Mouse (Mus musculus): Measurements from ENCODE around the gene Cage1.

Cage1 gene

DNA sequence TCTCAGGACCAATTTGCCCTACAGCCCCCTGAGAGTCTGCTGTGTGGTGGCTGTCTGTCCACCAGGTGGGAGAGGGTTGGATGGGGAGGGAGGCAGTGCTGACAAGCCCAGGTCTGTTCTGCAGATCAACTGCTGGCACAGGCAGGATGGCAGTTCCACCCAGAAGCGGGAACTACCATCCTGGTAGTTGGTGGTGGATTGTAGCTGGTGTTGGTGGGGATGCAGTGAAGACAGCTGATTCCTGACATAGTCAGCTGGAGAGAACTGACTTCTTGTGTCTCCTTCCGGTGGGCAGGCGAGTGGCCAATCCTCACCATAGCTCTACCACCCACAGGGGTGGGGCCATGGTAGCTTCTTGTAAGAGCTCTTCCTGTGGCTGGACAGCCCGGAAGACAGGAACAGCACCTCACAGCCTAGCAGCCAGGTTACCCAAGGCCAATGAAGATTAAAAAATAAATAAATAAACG is 26.4 kb downstream of the Cage1 start:
- DNase-seq (ENCODE audit: low spot score in 2 of 2): no peak

DNA sequence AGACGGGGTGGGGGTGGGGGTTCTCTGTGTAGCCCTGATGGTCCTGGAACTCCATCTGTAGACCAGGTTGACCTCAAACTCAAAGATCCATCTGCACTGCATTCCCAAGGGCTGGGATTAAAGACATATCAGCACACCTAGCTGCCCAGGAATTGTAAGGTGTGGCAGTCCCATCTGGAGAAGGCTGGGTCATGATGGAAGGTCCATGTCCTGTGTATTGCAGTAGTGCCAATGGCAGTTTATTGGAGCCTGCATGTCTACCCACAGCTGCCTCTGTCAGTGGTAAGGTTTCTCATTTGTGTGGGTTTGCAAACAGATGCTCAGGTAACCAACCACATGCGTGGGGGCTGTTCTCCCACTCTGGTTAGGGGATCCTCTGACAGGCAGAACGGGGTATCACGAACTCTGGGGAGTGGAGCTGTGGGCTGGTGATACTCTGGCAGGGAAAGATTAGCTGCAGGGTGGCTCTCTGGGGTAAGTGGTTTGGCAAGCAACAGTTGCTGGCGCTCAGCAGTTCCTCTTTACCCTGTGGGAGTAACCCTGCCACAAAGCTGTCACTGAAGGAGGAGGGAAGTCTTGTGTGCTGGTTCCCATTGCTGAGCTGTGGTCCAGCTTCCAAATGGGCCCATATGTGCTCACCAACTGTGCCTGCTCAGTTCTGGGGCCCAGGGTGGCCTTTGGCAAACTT is 27.0 kb downstream of the Cage1 start:
- DNase-seq (ENCODE audit: low spot score in 2 of 2): no peak

DNA sequence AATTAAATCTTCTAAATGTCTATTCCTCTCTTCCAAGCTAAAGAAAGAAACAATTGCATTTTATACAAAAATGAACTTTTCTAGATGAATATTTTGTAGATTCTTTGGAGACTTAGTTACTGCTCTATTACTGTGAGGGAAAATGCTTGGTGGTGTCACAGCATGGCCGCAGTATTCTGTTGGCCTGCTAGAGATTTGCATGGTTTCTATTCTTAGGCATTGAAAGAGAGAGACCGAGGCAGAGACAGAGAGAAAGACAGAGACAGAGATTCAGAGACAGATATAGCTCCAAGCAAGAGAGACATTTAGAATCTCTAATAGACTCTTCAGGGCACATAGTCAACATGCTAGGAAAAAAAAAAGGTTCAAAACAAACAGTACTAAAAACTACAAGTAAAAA is 28.9 kb downstream of the Cage1 start:
- DNase-seq (ENCODE audit: low spot score in 2 of 2): no peak

DNA sequence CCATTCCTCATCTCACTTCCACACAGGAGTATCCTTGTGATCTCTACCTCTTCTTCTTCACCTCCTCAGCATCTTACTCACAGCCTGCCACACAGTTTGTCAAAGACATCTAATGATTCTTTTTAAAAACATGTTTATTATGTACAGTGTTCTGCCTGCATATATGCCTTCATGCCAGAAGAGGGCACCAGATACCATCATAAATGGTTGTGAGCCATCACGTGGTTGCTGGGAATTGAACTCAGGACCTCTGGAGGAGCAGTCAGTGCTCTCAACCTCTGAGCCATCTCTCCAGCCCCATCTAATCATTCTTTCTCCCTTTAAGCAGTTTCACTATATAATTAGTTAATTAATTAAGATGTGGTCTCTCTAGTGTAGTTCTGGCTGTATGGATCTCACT is 34.4 kb downstream of the Cage1 start:
- DNase-seq (ENCODE audit: low spot score in 2 of 2): no peak

DNA sequence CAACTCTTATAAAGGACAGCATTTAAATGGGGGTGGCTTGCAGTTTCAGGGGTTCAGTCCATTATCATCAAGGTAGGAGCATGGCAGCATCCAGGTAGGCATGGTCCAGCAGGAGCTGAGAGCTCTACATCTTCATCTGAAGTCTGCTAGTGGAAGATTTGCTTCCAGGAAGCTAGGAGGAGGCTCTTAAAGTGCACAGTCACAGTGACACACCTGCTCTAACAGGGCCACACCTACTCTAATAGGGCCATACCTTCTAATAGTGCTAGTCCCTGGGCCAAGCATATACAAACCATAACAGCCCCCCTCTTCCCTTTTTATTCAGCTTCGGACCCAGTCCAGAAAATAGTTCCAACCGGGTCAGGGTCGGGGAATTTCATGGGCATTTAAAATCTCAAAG is 37.2 kb downstream of the Cage1 start:
- no peak for DNase-seq (ENCODE audit: low spot score in 2 of 2)

DNA sequence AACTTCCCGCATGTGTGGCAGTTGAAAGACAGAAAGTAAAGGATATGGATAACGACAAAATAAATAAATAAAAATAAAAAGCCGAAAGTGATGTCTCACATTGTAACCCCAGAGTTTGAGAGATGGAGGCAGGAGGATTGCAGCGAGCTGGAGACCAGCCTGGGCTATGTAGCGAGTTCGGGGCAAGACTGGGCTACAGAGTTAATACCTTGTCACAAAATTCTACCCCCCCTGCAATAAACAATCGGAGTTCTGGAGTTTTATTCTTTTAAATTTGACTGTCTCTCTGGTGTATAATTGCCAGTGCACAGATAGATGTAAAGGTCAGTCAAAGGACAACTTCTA is 42.5 kb downstream of the Cage1 start:
- no peak for DNase-seq (ENCODE audit: low spot score in 2 of 2)

DNA sequence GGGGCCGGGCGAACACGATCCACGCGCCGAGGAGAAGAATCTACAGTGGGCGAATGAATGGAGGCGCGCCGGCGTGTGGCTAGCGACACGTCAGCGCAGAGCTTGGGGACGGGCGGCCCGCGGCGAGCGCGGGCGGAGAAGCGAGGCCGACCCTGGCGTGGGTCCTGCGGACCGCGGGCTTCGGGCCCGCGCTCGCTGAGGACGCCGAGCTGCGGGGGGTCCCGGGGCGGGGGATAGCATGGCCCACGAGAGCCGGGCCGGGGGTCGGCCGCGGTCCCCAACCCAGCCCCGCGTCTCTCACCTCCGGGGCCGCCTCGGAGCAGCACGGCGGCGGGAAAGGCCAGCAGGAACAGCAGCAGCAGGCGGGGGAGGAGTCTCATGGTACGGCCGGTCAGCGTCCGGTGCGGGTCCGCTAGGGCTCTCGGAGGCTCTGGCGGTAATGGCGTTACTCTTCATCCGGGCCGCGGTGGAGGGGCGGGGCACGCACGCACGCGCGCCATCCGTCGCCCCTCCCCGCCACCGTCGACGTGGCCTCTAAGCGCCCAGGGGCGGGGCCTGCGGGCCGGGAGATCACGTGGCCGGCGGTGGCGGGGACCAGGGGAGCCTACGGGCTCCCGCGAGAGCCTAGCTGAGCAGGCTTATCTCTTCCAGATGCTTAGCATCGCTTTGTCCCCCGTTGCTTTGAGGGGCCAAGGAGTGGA is 43.0 kb downstream of the Cage1 start, which contains the start of gene Ssr1:
TSS of gene Ssr1 (minus strand) at position 514 of the 701 bp plus-strand sequence.
- DNase-seq (ENCODE audit: low spot score in 2 of 2): peak; percentile 92 to 95

DNA sequence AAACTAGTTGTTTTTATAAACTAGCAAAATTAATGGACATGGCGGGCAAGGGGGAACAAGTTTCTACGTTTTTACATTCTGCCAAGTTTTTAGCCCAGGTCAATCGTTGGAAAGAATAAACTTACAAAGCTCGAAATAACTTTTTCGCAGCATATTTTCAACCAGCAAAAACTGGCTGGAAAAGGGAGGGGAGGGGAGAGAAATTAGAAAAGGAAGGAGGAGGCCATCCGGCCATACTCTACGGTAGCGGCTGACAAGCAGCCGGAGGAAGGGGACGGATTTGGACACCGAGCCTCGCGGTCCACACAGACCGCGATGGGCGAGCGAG is 43.5 kb downstream of the Cage1 start:
- DNase-seq (ENCODE audit: low spot score in 2 of 2): no peak

DNA sequence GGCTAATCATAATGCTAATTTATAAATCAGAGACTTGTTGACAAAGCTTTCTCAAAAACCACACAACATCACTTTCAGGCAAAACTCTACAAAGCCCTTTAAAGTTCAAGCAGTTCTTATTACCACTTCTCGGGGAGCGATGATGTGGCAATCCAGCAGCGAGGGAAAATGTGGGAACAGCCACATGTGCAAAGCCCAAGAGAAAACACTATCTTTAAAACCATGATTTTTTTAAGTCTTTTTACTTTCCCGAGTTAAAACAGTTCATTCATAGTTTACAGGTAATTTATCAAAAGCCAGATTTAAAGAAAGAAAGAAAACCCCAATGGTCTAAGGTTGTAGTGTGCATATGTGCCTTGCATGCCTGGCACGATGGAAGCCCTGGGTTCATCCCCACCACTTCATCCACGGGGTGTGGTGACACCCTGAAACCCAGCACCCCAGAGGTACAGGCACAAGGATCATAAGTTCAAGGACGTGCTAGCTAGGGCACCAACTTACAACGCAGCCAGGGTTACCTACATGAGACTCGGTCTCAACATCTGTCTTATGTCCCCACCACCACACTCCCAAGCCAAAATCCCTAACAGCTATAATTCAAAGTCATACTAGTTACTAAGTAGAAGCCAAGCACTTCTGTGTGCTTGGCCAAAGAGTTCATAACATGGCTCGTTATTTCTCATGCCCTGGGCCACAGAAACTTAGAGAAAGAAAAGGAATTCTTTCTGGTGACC is 44.1 kb downstream of the Cage1 start:
- DNase-seq (ENCODE audit: low spot score in 2 of 2): no peak

DNA sequence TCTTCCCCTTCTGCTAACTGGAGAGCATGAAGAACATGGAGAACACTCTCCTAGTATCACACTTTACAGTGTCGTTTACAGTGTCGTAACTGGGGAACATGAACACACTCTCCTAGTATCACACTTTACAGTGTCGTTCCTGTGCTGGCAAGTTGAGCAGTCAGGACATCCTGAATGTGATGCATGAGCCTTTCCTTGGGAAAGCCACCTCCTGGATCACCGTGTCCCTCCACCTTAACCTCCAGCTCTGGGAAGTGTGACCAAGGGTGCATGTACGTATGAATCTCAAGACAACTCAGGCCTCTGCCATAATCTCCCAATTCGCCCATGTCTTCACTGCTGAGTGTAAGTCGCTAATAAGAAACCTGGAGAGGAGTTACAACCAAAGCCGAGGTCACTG is 47.2 kb downstream of the Cage1 start:
- DNase-seq (ENCODE audit: low spot score in 2 of 2): no peak

DNA sequence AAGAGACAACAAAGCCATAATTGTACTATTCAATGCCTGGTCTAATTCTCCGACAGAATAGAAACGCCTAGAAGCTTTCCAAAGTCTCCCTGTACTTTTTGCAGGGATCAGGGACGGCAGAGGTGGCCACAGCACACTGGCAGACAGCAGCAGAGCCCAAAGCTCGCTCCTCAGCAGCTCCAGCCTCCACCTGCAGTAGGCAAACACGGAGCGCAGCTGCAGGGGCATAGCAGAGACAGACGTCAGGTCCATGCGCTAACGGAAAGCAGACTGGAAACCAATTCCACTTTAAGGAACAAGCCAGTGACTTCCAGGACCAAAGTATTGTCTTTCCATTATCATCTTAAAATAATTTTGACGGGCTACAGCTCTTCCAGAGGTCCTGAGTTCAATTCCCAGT is 50.7 kb downstream of the Cage1 start:
- DNase-seq (ENCODE audit: low spot score in 2 of 2): no peak

DNA sequence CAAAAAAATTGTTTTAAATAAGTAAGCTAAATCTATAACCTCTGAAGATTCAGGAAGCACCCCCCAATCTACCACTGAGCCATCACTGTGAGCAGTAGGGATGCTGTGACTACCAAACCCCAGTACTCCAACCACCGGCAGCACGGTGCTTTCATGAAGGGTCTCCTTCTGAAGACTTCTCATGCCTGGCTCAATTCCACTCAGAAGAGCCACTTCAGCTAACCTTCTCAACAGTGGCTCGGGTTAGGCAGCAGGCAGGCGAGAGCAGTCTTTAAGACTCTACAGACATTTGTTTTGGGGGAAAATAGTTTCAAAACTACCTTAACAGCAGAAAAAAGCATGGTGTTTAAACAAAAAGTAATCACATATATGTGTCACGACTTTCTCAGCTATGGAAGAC is 55.8 kb downstream of the Cage1 start:
- DNase-seq (ENCODE audit: low spot score in 2 of 2): no peak

DNA sequence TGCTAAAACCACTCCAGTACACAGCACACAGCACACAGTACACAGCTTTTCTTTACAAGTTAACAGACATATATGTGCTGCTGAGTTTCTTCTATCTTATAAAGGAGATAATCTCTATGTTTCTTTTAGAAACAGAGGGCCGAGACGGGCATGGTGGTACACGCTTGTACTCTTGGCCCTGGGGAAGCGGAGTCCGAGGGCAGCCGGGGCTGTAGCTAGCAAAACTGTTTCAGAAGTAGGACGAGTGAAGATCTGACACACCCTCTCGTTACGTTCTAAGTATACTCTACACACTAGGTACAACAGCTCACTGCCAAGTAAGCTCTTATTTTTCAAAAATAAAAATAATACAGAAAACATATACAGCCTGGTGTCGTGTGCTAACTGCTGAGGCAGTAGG is 56.5 kb downstream of the Cage1 start:
- DNase-seq (ENCODE audit: low spot score in 2 of 2): no peak

DNA sequence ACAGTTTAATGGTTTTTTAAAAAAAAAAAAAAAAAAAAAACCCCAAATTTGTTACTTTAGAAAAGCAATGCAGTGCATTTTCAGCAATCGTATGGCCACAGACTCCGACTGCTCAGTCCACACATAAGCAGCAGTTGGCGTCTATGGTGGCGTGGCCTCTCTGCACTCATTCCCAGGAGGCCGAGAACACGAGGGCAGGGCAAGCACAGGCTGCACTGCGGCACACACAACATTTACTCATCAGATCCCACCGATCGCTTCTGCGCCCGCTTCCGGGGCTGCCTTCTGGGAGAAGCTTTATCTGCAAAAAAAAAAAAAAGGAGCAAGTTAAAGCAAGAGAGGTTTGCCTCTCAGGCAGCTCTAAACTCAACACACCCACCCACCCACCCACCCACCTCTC is 57.4 kb downstream of the Cage1 start:
- no peak for DNase-seq (ENCODE audit: low spot score in 2 of 2)

DNA sequence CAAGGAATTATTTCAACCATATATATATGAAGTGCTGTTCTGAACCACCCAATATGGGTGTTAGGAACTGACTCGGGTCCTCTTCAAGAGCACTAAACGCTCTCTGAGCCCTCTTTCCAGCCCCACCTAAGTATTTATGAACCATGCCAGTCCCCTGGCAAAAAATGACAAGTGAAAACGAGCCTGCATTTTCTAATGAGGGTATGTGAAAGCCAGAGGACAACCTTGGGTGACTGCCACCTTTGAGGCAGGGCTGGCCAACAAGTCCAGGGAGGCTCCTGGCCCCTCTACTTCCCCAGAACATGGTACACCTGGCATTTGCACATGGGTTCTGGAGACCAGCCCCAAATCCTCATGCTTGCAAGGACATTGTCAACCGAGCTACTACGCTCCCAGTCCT is 62.1 kb downstream of the Cage1 start:
- DNase-seq (ENCODE audit: low spot score in 2 of 2): no peak

DNA sequence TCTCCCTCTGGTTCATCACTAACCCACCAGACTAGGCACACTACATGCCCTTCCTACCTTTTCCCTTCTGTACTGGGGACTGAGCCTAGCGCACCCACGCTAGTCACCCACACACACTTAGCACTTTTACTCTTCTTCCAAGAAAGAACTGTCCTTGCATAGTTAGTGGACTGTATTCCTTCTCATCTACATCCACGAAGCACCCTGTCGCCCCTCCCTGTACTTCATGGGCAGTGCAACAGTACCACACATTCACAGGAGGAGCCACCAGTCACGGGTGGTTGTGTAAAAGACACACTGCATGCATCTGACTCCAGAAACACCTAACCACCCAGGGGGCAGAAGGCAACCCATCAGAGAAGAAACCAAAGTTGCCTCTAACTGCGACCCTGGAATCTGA is 62.8 kb downstream of the Cage1 start:
- no peak for DNase-seq (ENCODE audit: low spot score in 2 of 2)

DNA sequence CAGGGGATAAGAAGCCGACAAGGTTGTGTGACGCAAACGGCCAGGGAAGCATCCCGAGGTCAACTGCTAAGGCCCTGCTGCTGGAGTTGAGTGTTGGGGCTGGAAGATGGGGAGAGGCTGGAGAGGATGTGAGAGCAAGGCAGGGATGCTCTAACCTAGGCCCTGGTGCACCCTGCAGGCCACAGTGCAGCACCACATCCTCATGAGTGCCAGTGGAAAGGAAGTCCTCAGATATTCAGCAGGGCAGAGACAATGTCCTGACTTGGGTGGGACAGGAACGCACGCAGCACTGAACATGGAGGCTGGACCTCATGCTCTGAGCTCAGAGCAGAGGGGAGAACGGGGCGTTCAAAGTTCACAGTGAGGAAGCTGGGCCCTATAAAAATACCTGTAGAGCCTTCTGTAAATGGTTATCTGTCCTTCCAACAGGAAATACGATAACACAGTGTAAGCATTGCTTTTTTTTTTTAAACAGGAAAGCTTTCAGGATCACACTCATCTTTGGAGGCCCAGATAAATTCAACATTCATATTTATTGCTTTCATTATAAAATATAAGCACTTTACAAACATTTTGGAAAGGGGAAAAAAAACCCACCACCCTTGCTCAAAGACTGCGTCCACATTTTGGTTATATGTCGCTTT is 65.9 kb downstream of the Cage1 start:
- DNase-seq (ENCODE audit: low spot score in 2 of 2): no peak

DNA sequence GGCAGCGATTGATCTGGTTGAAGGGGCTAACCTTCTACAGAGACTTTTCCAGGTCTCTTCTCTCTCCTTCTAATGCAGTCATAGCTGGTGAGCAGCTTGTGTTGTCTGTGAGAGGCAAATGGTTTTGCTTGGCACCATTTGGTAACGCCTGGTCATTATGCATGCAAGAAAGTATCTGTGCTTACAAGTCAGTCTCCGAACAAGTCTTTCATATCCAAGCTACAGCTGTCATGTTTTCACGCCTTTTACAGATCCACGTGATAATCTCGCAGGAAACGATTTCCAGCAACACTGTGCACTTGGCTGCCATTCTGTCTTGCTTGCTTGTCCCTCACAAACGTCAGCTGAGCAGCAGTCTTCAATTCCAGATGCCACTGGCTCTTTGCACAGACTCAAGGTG is 66.9 kb downstream of the Cage1 start:
- DNase-seq (ENCODE audit: low spot score in 2 of 2): peak in 1 of 2 experiments; percentile 23

DNA sequence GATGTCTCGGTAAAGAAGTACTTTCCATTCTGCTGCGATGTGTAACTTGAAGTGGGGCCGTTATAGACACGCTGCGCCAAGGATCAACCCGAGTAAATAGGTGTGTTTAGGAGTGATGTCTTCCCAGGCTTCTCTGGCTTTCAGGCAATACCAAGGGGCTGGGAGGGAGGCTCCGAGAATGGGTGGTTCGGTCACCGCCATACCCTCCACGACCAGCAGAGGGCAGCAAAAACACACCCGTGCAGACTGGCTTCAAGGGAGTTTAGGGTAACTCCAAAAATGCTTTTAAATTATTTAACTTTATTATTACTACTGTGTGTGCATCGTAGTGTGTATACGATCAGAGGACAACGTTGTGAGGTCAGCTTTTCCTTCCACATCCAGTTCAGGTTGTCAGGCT is 67.5 kb downstream of the Cage1 start:
- peak; percentile 91 to 92 for DNase-seq (ENCODE audit: low spot score in 2 of 2)

DNA sequence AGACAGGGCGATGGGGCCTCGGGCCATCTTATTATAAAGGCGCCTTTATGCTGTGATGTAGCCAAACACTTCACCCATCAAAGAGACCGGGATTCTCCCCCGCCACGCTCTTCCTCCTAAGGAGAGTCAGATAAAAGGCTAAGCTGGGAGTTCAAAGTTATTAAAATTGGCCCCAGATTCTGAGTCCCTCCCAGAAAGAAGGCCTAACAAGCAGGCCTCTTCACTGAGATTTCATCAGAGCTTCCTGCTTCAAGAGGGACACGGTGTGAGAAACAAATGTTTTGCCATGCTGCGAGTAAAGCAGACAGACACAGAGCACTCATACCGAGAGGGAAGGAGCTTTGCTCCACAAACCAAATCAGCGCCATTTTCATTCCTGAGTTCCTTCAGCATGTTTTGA is 69.3 kb downstream of the Cage1 start:
- no peak for DNase-seq (ENCODE audit: low spot score in 2 of 2)

DNA sequence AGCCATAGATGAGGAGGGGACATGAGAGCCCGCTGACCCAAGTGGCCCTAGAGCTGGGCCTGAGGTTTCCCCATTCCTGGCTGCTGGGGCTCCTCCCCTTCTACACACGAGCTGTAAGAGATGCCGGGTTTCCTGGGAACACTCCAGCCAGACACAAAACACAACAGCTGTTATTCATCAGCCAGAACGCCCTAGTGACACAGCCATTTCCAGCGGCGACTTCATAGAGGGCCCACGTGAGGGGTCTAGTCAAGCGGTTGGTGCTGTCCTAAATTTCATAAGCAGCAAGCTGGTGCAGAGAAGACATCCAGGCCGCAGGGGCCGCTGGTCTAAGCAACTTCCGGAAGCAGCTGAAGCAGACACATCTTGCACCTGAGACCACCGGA is 69.8 kb downstream of the Cage1 start:
- no peak for DNase-seq (ENCODE audit: low spot score in 2 of 2)

DNA sequence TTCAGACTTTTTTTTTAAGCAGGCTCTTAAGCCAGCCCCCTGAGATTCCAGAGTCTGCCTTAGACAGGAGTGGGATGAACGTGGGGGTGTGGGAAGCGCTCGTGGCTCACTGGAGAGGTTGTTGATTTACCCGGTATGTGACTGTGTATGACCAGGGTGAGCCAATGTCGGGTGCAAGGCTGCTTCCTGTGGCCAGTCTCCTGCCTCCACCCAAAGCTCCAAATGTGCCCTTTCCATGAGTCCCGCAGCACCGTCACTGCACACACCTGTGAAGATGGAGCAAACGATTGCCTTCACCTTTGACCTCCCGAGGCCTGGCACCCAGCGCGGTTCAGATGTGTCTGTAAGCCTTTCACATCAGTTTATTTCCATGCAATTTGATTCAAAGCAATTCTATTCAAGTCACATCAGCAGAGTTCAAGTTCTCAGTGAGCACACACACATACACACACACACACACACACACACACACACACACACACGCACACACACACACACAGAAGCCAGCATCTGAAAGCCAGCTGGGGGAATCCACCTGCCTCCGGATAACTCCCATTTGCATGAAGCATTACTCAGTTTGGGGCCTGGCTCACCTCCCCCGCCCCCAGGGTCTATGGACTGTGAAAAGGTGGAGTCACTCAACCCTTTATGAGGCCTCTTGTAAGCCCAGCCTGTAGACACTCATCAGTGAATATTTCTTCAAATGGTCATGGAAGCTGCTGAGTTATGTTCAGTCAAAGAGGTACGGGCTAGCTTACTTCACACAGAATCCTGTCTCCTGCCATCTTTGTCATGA is 70.4 kb downstream of the Cage1 start:
- no peak for DNase-seq (ENCODE audit: low spot score in 2 of 2)
